14 mouse cellular contexts compared by ENCODE assay signal in genomic region chr19:16562676-16563075, GRCm38 (mm10).
DNase-seq lines count a peak whose midpoint lies in the region.
"Had no signal": no experiment of that assay in that cellular context is flagged by ENCODE, and none has a peak within 500 bp of the region (broad histone marks: within the 10 kb centered on the region; RNA-seq: fewer than 3 reads in every experiment).

No protein-coding gene starts in this region.

- DNase-seq in adrenal gland, adult 2 months, result peak; percentile 20
- DNase-seq in adrenal gland, postnatal 4 days (ENCODE audit: low spot score in 2 of 2), result no peak
- DNase-seq in 3T3-L1 (ENCODE audit: low read depth, low spot score), result peak; percentile 43
- DNase-seq in fibroblast of lung, adult 2 months (ENCODE audit: low read depth), result peak; percentile 82
- DNase-seq in left cerebral cortex, postnatal 4 days, result no peak
- DNase-seq in urinary bladder, postnatal 36 days (ENCODE audit: low spot score in 2 of 2), result no peak
- DNase-seq: adrenal gland, adult 8-10 months; adrenal gland, postnatal 25 days; B cell, adult 2 months; cerebellum, adult 18-20 months; cerebellum, adult 9-10 months; cerebellum, postnatal 14 days; gastrocnemius, postnatal 10 days; gastrocnemius, postnatal 36 days had no signal

- intact Hi-C loops in left cerebral cortex, postnatal 4 days (cut with DNase I), result no loop called here

Comparison
In these comparisons a context has a peak if more than half of its experiments do, and no peak if none do; other contexts are left out.
1. DNase-seq: peak in adrenal gland, adult 2 months (single experiment), 3T3-L1 (single experiment) and fibroblast of lung, adult 2 months (single experiment); none in adrenal gland, postnatal 4 days (0 of 2), left cerebral cortex, postnatal 4 days (single experiment) and urinary bladder, postnatal 36 days (0 of 2).